Mouse (Mus musculus) Patski (cell line): Measurements from ENCODE around the gene Zfp287. TPM values are rescaled to one million over a fixed set of nuclear protein-coding genes. Genes with fewer than 3 reads are reported as not detected.
"Not testable (repeated sequence)": the region's sequence is repeated elsewhere in the genome, so short reads cannot be mapped to it uniquely, and the experiment has no call there.

Experiments
- ATAC-seq: fragments of 100-300 bp; one replicate; pipeline ENCODE4 v1.8.0; 2021
- CTCF ChIA-PET: fragments of 350-600 bp; sonication (Branson Sonifier 250); formaldehyde crosslinking; loops from one replicate; lab custom pipeline; 2022; ENCODE audit warnings: inconsistent platforms; lab: Charles Lee
- POLR2A ChIA-PET: fragments of 350-600 bp; sonication (Branson Sonifier 250); formaldehyde crosslinking; loops from one replicate; lab custom pipeline; 2022; ENCODE audit warnings: antibody characterized with exemption, inconsistent platforms; lab: Charles Lee
- DNase-seq: peaks from one replicate; pipeline ENCODE4 v3.0.0-alpha.2; 2011; ENCODE audit warnings: low read depth, low spot score
- H3K27me3 ChIP-seq: fragments of 371-371 bp; one replicate; pipeline ENCODE4 v1.5.1; 2021
- CTCF ChIP-seq: fragments of 100-300 bp; IDR thresholded peaks from one replicate; pipeline ENCODE4 v1.5.1; 2021
- in situ Hi-C: fragments of 300-500 bp; cut with MboI; formaldehyde crosslinking; loops from 3 replicates; pipeline ENCODE4 v1.11.1; 2018; ENCODE audit warnings: low pct_unique_long_range_greater_than_20kb, mixed read lengths
- polyA plus RNA-seq: library from polyadenylated mRNA; unstranded; gene quantifications from one replicate; pipeline ENCODE4 v1.2.3, GENCODE M21; 2021

Gene Zfp287
- polyA plus RNA-seq = 5.5 TPM

- no peak for TF ChIP-seq CTCF
- ATAC-seq = peak; percentile 93
- H3K27me3 ChIP-seq = peaks cover 11% of the 10 kb centered on the region
- in situ Hi-C loops = no loop called here
- CTCF ChIA-PET = interaction anchor here (1.0 to 1.2 kb wide), 3 partner anchors 9 to 38 kb away, joined by 3 to 4 read pairs (median 3); no protein-coding TSS in a partner anchor
- peak; percentile 54 for DNase-seq
- POLR2A ChIA-PET = interaction anchor here (0.6 kb wide), 1 partner anchor 110 kb away, joined by 3 read pairs; no protein-coding TSS in a partner anchor
Measured at GRCm38 (mm10) chr11:62731311-62732021, at the start of gene Zfp287. Zfp287 (minus strand) TSS chr11:62731905.

DNA sequence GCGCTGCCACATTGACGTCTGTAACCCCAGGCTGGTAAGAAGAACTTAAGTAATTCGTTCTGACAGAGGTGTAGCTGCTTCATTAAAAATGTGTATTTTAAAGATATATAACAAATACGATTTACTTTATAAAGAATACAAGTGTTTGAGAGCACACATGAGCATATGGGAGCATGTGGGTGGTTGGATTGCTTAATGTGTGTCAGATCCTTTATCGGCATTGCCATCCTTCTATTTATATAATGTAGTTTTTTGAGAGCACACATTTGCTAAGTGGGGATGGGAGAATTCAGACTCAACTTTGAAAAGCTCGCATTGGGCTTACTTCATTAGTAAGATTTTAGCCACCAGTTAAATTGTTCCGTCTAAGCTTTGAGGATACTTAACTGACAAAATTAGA lies 44.8 kb upstream of the Zfp287 start:
- peaks cover 7% of the 10 kb centered on the region for H3K27me3 ChIP-seq
- POLR2A ChIA-PET = no interaction called here
- in situ Hi-C loops = no loop called here
- ATAC-seq = no peak
- no peak for TF ChIP-seq CTCF
- DNase-seq = no peak
- CTCF ChIA-PET = no interaction called here

DNA sequence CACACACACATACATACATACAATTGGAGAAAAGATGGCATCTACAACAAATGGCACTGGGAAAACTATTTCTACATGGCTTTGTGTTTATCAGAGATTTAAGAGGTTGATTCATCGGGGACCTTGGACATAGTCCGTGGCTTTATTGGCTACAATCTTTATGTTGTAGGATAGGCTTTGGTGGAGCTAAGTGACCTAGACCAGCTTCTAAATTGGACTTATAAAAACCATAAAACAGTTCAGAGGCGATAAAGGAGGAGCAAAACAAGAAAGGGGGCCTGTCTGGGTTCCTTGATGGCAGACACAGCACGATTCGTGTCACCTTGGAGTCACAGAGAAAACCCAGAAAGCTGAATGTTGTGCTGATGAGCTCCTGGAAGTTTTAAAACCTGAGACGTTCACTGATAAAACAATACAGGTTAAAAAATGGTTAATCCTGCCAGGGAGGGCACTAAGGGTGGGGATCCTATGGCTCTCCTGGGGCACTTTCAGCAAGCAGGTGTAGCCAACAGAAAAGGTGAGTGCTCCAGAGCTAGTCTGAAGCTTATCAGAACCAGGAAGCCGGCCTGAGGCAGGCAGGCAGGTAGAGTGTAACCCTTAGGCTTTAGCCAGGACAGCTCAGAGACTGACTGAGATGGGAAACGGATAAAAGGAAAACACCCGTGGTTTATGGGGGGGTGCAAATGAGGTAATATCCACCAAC lies 29.2 kb upstream of the Zfp287 start:
- ChIA-PET POLR2A (no interaction called here), CTCF (interaction anchor here (1.1 to 3.4 kb wide), 2 partner anchors 17 to 89 kb away, joined by 3 to 19 read pairs; no protein-coding TSS in a partner anchor)
- in situ Hi-C loops = no loop called here
- no peak for TF ChIP-seq CTCF
- H3K27me3 ChIP-seq = no peaks in the 10 kb centered on the region
- DNase-seq (no peak), ATAC-seq (no peak)

GRCm38 (mm10) chr11:62758491-62758890 lies 26.8 kb upstream of the Zfp287 start:
- CTCF ChIA-PET = interaction anchor here (1.0 to 3.4 kb wide), 4 partner anchors 9 to 91 kb away, joined by 4 to 19 read pairs (median 4); partner anchors contain the start of gene Fbxw10
- POLR2A ChIA-PET = interaction anchor here (1.2 kb wide), 1 partner anchor 92 kb away, joined by 3 read pairs; no protein-coding TSS in a partner anchor
- H3K27me3 ChIP-seq = peaks cover 13% of the 10 kb centered on the region
- TF ChIP-seq CTCF = no peak
- no peak for ATAC-seq
- DNase-seq = no peak
- in situ Hi-C loops = loop anchor here (5.0 kb wide), 2 partner anchors 94 to 414 kb away; no protein-coding TSS in a partner anchor

DNA sequence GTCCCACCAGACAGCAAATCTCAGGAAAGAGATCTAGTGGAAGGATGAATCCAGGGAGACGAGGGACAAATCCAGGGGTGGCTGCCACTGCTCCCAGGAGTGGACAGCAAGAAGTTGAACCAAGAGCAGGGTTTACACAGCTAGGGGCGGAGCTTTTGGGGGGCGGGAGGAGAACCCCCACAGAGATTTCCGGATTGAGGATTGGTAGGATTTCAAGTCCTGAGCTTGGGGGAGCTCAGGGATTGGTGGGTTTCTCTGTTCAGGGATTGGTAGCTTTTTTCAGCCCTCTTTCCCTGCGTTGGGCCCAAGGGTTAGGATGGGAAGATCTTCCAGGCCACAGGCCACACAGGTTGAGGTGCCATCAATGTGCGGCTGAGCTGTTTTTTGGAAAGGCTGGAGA lies 26.2 kb upstream of the Zfp287 start:
- TF ChIP-seq CTCF = no peak
- POLR2A ChIA-PET = interaction anchor here (1.2 kb wide), 1 partner anchor 93 kb away, joined by 3 read pairs; no protein-coding TSS in a partner anchor
- H3K27me3 ChIP-seq = peaks cover 19% of the 10 kb centered on the region
- in situ Hi-C loops = loop anchor here (5.0 kb wide), 2 partner anchors 94 to 414 kb away; no protein-coding TSS in a partner anchor
- CTCF ChIA-PET = interaction anchor here (1.0 to 3.4 kb wide), 4 partner anchors 9 to 92 kb away, joined by 4 to 19 read pairs (median 4); partner anchors contain the start of gene Fbxw10
- no peak for DNase-seq
- no peak for ATAC-seq

GRCm38 (mm10) chr11:62757143-62757507 lies 25.4 kb upstream of the Zfp287 start:
- H3K27me3 ChIP-seq = peaks cover 26% of the 10 kb centered on the region
- CTCF ChIA-PET = interaction anchor here (0.9 to 1.5 kb wide), 5 partner anchors 11 to 134 kb away, joined by 3 to 6 read pairs (median 4); no protein-coding TSS in a partner anchor
- POLR2A ChIA-PET = interaction anchor here (0.6 kb wide), 1 partner anchor 57 kb away, joined by 3 read pairs; no protein-coding TSS in a partner anchor
- DNase-seq = no peak
- ATAC-seq = no peak
- TF ChIP-seq CTCF = no peak
- in situ Hi-C loops = loop anchor here (5.0 kb wide), 2 partner anchors 95 to 415 kb away; no protein-coding TSS in a partner anchor

DNA sequence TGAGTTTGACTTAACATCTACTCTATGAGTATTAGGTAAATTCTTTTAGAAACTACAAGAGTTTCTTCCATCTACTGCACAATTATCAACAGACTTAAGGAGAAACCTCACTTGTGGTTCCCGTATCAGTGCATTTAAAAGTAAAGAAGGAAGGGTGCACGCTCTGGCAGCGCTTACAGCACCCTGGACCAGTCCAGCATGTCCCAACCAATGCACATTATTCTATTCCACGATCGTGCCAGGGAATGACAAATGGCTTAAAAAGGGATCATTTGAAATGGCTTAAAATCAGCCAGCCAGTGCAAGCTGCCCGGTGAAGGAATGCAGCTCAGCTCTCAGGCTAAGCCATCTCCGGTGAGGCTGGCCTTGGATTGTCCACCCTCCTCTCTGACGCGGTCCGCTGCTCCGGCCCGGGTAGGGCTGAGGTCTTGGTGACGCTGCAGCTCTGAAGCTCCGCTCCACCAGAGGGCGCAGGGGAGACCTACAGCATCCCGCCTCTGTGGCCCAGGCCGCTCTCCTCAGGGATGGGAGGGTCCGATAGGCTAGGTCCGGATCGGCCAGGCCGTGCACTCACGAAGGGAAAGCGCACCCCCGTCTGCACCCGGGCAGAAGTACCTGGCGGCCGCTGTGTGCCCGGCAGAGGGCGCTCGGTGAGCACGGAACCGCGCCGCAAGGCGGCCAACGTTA lies 24.9 kb upstream of the Zfp287 start:
- ChIA-PET CTCF (interaction anchor here (0.7 to 1.5 kb wide), 13 partner anchors 10 to 134 kb away, joined by 3 to 6 read pairs (median 3); no protein-coding TSS in a partner anchor), POLR2A (interaction anchor here (0.6 kb wide), 2 partner anchors 56 to 153 kb away, joined by 3 read pairs; no protein-coding TSS in a partner anchor)
- DNase-seq = peak; percentile 69
- in situ Hi-C loops = loop anchor here (5.0 kb wide), 2 partner anchors 96 to 416 kb away; no protein-coding TSS in a partner anchor
- peak; percentile 98 for ATAC-seq
- peak; percentile 99 for TF ChIP-seq CTCF
- H3K27me3 ChIP-seq = peaks cover 31% of the 10 kb centered on the region

DNA sequence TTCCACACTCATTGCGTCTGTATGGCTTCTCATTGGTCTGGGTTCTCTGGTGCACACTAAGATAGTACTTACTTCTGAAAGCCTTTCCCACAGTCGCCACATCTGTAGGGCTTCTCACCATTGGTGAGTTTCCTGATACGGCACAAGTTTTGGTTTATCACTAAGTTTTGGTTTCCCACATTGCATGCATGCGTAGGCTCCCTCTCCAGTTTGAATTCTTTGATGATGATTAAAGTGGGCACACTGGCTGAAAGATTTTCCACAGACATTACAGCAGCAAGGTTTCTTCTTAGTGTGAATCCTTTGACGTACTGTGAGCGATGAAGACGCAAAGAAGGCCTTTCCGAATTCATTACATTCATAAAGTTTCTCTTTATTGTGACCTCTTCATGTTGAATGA lies 21.1 kb upstream of the Zfp287 start, which contains the start of gene Gm10428:
Gm10428 (plus strand) TSS at position 321 of the 400 bp plus-strand sequence.
- CTCF ChIA-PET = interaction anchor here (1.3 kb wide), 1 partner anchor 8 kb away, joined by 3 read pairs; no protein-coding TSS in a partner anchor
- no peak for DNase-seq
- in situ Hi-C loops = no loop called here
- POLR2A ChIA-PET = no interaction called here
- no peak for ATAC-seq
- H3K27me3 ChIP-seq = peaks cover 45% of the 10 kb centered on the region
- no peak for TF ChIP-seq CTCF

- ChIA-PET POLR2A (interaction anchor here (0.6 kb wide), 1 partner anchor 104 kb away, joined by 8 read pairs; no protein-coding TSS in a partner anchor), CTCF (no interaction called here)
- peaks cover 51% of the 10 kb centered on the region for H3K27me3 ChIP-seq
- in situ Hi-C loops = no loop called here
- peak; percentile 28 for DNase-seq
- peak; percentile 29 for ATAC-seq
- TF ChIP-seq CTCF = no peak
Measured at GRCm38 (mm10) chr11:62752191-62752590, 20.5 kb upstream of the Zfp287 start.

GRCm38 (mm10) chr11:62749445-62749844 lies 17.7 kb upstream of the Zfp287 start:
- DNase-seq, CTCF ChIA-PET, ATAC-seq, POLR2A ChIA-PET, in situ Hi-C loops: not testable (repeated sequence)
- H3K27me3 ChIP-seq = peaks cover 57% of the 10 kb centered on the region
